Mouse (Mus musculus) heart, embryonic 15.5 days (tissue): ENCODE data around the gene Syn3. TPM values are rescaled to one million over a fixed set of nuclear protein-coding genes. Genes with fewer than 3 reads are reported as not detected.

Experiments
- ATAC-seq: fragments of 200-750 bp; cut with Nextera tagmentation; replicated peaks from 2 replicates; pipeline ENCODE4 v1.8.0; 2017; ENCODE audit warnings: low read depth, moderate TSS enrichment; ENCODE audit not compliant: insufficient number of reproducible peaks, insufficient read depth, low FRiP score
- H3K27ac ChIP-seq: fragments of 300-500 bp; sonication (generic); 2 replicates; pipeline ENCODE4 v1.5.1; 2015; ENCODE audit warnings: mild to moderate bottlenecking, inconsistent platforms
- H3K27me3 ChIP-seq: fragments of 300-500 bp; sonication (generic); 2 replicates; pipeline ENCODE4 v1.6.1; 2015; ENCODE audit warnings: inconsistent platforms
- H3K36me3 ChIP-seq: fragments of 300-500 bp; sonication (generic); 2 replicates; pipeline ENCODE4 v1.6.1; 2015; ENCODE audit warnings: mild to moderate bottlenecking, inconsistent platforms
- H3K4me1 ChIP-seq: fragments of 300-500 bp; sonication (generic); replicated peaks from 2 replicates; pipeline ENCODE4 v1.6.1; 2015; ENCODE audit warnings: inconsistent platforms
- H3K4me2 ChIP-seq: fragments of 300-500 bp; sonication (generic); 2 replicates; pipeline ENCODE4 v1.6.1; 2015; ENCODE audit warnings: inconsistent platforms, mild to moderate bottlenecking, moderate library complexity
- H3K4me3 ChIP-seq: fragments of 300-500 bp; sonication (generic); 2 replicates; pipeline ENCODE4 v1.5.1; 2015; ENCODE audit warnings: mild to moderate bottlenecking, inconsistent platforms
- H3K9ac ChIP-seq: fragments of 300-500 bp; sonication (generic); 2 replicates; pipeline ENCODE4 v1.6.1; 2015; ENCODE audit warnings: mild to moderate bottlenecking, inconsistent platforms
- H3K9me3 ChIP-seq: fragments of 300-500 bp; sonication (generic); replicated peaks from 2 replicates; pipeline ENCODE4 v1.6.1; 2016; ENCODE audit warnings: inconsistent platforms
- whole genome bisulfite sequencing: fragments of 180-500 bp; shearing (Covaris S2); methylation state at CpG from one replicate; pipeline ENCODE4 v1.1.7; 2015; ENCODE audit warnings: mixed read lengths; 5-methylcytosine and 5-hydroxymethylcytosine counted together
- polyA plus RNA-seq: library from polyadenylated mRNA; unstranded; fragments of >200 nt; fragmentation: Nextera tagmentation; extraction: Ambion mirVana; gene quantifications from 2 replicates; pipeline ENCODE4 v1.2.1, GENCODE M21; 2015

Gene Syn3
- polyA plus RNA-seq, 1 experiment from 2014 or later: 0.82 TPM

- Histone ChIP-seq H3K4me1 (no peaks in the 10 kb centered on the region), H3K4me2 (no peak overlapping the region), H3K9me3 (no peaks in the 10 kb centered on the region), H3K9ac (no peak overlapping the region), H3K27me3 (no peaks in the 10 kb centered on the region), H3K36me3 (no peaks in the 10 kb centered on the region), H3K27ac (no peak overlapping the region), H3K4me3 (no peak overlapping the region)
- WGBS: 19% methylated on average over 5 of the region's 5 CpGs
- ATAC-seq: peak; percentile 48
These were observed 35.0 kb downstream of the Syn3 start for GRCm38 (mm10) chr10:86463538-86464199.

GRCm38 (mm10) chr10:86459643-86460042 is 39.1 kb downstream of the Syn3 start:
- no peaks in the 10 kb centered on the region for H3K36me3 ChIP-seq
- H3K4me2 ChIP-seq: no peak overlapping the region
- H3K4me3 ChIP-seq: no peak overlapping the region
- H3K9ac ChIP-seq: no peak overlapping the region
- H3K4me1 ChIP-seq: no peaks in the 10 kb centered on the region; the same call in 1 of the 2 replicates
- 70% methylated on average over 1 of the region's 1 CpGs for WGBS
- no peak overlapping the region for H3K27ac ChIP-seq
- no peaks in the 10 kb centered on the region for H3K27me3 ChIP-seq
- no peak for ATAC-seq
- H3K9me3 ChIP-seq: no peaks in the 10 kb centered on the region

GRCm38 (mm10) chr10:86457665-86458209 is 41.0 kb downstream of the Syn3 start:
- Histone ChIP-seq H3K36me3 (no peaks in the 10 kb centered on the region), H3K4me2 (no peak overlapping the region), H3K4me1 (no peaks in the 10 kb centered on the region; the same call in 1 of the 2 replicates), H3K4me3 (no peak overlapping the region), H3K9me3 (no peaks in the 10 kb centered on the region), H3K27ac (no peak overlapping the region), H3K27me3 (0 out of 2 replicates have a peak, but pooled peaks cover 5% of the 10 kb centered on the region), H3K9ac (no peak overlapping the region)
- ATAC-seq: no peak

DNA sequence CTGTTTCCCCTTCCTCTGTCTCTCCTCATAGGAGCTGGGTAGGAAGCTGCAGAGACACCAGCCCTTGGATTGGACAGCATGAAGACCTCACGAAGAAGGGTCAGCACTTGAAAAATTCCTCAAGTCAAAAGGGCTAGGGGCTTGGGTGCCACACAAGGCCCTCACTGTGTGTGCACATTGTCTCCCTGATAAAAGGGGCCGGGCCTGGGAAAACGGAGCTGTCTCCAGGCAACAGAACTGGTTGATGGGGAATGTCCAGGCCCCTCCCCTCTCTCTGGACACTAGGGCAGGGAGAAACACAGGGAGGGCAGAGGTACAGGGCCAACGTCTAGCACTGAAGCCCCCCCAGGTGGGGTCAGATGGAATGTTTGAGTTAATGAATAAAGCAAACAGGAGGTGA is 41.5 kb downstream of the Syn3 start:
- no peak overlapping the region for H3K9ac ChIP-seq
- ATAC-seq: no peak
- H3K4me3 ChIP-seq: no peak overlapping the region
- 0 out of 2 replicates have a peak, but pooled peaks cover 5% of the 10 kb centered on the region for H3K27me3 ChIP-seq
- H3K27ac ChIP-seq: no peak overlapping the region
- H3K9me3 ChIP-seq: no peaks in the 10 kb centered on the region
- no peaks in the 10 kb centered on the region for H3K36me3 ChIP-seq
- 21% methylated on average over 4 of the region's 4 CpGs for WGBS
- no peaks in the 10 kb centered on the region; the same call in 1 of the 2 replicates for H3K4me1 ChIP-seq
- H3K4me2 ChIP-seq: no peak overlapping the region

DNA sequence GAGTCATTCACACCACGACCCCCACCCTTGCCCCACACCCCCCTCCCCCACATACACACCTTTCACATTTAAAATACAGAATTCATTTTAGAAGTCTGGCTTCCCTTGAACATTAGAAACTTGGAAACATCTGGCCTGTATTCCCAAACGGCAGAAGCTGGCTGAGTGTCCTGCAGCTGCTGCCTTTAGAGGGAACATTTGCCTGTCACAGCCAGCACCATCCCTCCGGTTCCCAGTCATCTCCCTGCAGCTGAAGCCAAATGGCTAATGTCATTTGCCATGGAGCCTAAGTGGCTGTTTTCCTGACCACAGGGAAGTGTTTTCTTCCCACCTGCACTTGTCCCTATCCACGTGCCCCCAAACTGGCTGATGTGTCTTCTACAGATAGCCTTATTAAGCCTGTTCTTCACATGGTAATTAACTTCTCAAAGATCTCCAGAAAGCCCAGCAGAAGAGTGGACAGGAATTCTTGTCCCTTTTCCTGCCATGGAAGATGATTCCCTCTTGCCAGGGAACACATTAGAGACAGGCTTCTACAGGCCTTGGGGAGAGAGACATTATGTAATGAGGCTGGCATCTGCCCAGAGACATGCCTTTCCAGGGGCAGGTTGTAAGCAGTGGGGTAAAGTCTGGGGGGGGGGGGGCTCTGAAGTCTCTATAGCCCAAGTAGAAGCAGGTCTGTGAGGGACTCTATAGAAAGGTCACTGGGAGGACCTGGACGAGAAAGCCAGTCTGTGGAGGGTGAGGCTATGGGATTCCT is 43.2 kb downstream of the Syn3 start:
- Histone ChIP-seq H3K9me3 (no peaks in the 10 kb centered on the region), H3K9ac (no peak overlapping the region), H3K36me3 (no peaks in the 10 kb centered on the region), H3K4me2 (no peak overlapping the region), H3K27me3 (0 out of 2 replicates have a peak, but pooled peaks cover 5% of the 10 kb centered on the region), H3K4me3 (no peak overlapping the region), H3K4me1 (no peaks in the 10 kb centered on the region; the same call in 1 of the 2 replicates), H3K27ac (no peak overlapping the region)
- no peak for ATAC-seq
- 44% methylated on average over 5 of the region's 5 CpGs for WGBS

DNA sequence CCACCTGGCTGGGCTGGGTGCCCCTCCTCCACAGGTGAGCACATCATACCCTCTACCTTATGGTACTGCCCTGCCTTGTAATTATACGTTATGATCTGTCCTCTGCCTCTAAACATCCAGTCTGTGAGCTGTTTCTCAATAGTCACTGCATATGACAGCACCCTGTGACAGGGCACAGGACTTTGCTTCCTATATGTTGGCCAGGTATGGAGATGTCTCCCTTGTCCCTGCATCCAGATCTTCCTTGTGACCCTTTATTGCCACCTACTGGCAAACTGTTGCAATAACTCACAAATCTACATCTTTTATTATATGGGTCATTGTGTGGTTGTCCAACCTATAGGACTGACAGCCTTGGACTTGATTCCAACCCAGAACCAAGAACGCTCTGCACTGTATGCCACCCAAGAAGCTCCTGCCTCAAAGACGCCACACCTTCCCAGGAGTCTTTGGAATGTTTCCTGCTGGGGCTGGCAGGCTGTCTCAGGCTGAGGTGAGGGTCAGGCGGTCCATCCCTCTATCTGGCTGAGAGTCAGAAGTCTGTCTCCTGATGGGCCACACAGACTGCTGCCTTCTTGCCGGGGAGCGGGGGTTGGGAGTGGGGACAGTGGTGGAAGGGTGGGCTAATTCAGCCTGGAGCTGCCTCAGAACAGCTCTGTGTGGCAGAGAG is 46.2 kb downstream of the Syn3 start:
- H3K36me3 ChIP-seq: no peaks in the 10 kb centered on the region
- no peaks in the 10 kb centered on the region for H3K9me3 ChIP-seq
- peak; percentile 42 for ATAC-seq
- H3K4me1 ChIP-seq: no peaks in the 10 kb centered on the region; the same call in 1 of the 2 replicates
- WGBS: 27% methylated on average over 6 of the region's 6 CpGs
- 0 out of 2 replicates have a peak, but pooled peaks cover 5% of the 10 kb centered on the region for H3K27me3 ChIP-seq
- H3K4me2 ChIP-seq: no peak overlapping the region
- no peak overlapping the region for H3K9ac ChIP-seq
- H3K27ac ChIP-seq: no peak overlapping the region
- no peak overlapping the region for H3K4me3 ChIP-seq

DNA sequence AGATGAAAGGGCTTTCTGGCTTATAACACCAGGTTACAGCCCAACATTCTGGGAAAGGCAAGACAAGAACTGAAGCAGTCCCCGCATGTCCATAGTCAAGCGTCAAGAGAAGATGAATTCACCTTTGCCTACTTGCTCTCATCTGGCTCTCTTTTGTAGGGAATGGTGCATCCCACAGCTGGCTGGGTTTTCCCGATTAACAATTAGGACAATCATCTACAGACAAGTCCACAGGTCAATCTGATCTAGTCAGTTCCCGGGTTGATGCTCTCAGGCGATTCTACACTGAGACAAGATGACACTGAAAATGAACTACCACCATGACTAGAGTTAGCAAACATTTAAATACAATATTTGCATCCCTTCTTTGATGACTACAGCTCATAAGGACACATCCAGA is 47.4 kb downstream of the Syn3 start:
- Histone ChIP-seq H3K27ac (no peak overlapping the region), H3K4me1 (no peaks in the 10 kb centered on the region), H3K9ac (no peak overlapping the region), H3K36me3 (no peaks in the 10 kb centered on the region), H3K9me3 (no peaks in the 10 kb centered on the region), H3K4me3 (no peak overlapping the region), H3K4me2 (no peak overlapping the region), H3K27me3 (0 out of 2 replicates have a peak, but pooled peaks cover 5% of the 10 kb centered on the region)
- 90% methylated on average over 5 of the region's 5 CpGs for WGBS
- ATAC-seq: no peak

DNA sequence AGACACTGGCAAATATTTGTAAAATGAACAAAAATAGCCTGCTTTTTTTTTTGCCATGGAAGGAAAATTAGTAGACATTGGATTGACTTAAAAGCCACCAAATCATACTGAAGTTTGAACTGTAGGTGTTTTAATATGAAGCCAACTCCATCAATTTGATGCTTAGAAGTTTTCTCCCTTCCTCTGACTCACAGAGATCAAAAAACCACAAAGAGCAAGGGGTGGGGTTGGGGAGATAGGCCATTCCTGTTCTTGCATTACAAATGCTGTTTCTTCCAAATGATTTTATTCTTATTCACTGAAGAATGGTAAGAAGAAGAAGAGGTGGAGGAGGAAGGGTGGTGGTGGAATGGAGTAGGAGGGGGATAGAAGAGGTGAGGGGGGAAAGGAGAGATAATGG is 52.0 kb downstream of the Syn3 start:
- Histone ChIP-seq H3K4me1 (no peaks in the 10 kb centered on the region), H3K4me2 (no peak overlapping the region), H3K27me3 (no peaks in the 10 kb centered on the region), H3K9ac (no peak overlapping the region), H3K9me3 (no peaks in the 10 kb centered on the region), H3K4me3 (no peak overlapping the region), H3K36me3 (no peaks in the 10 kb centered on the region), H3K27ac (no peak overlapping the region)
- ATAC-seq: no peak

GRCm38 (mm10) chr10:86445207-86445606 is 53.5 kb downstream of the Syn3 start:
- Histone ChIP-seq H3K4me3 (no peak overlapping the region), H3K27ac (no peak overlapping the region), H3K27me3 (no peaks in the 10 kb centered on the region), H3K9ac (no peak overlapping the region), H3K36me3 (no peaks in the 10 kb centered on the region), H3K4me1 (no peaks in the 10 kb centered on the region), H3K9me3 (no peaks in the 10 kb centered on the region), H3K4me2 (no peak overlapping the region)
- ATAC-seq: no peak
- WGBS: 70% methylated on average over 2 of the region's 2 CpGs

GRCm38 (mm10) chr10:86444665-86445064 is 54.0 kb downstream of the Syn3 start:
- no peaks in the 10 kb centered on the region for H3K36me3 ChIP-seq
- 66% methylated on average over 3 of the region's 3 CpGs for WGBS
- no peaks in the 10 kb centered on the region for H3K9me3 ChIP-seq
- H3K27ac ChIP-seq: no peak overlapping the region
- no peaks in the 10 kb centered on the region for H3K27me3 ChIP-seq
- no peak overlapping the region for H3K4me3 ChIP-seq
- no peak for ATAC-seq
- H3K9ac ChIP-seq: no peak overlapping the region
- no peaks in the 10 kb centered on the region for H3K4me1 ChIP-seq
- no peak overlapping the region for H3K4me2 ChIP-seq

GRCm38 (mm10) chr10:86441765-86442164 is 56.9 kb downstream of the Syn3 start:
- no peaks in the 10 kb centered on the region for H3K4me1 ChIP-seq
- H3K9me3 ChIP-seq: no peaks in the 10 kb centered on the region
- no peak overlapping the region for H3K4me3 ChIP-seq
- no peak overlapping the region for H3K9ac ChIP-seq
- H3K4me2 ChIP-seq: no peak overlapping the region
- 75% methylated on average over 3 of the region's 3 CpGs for WGBS
- H3K27me3 ChIP-seq: no peaks in the 10 kb centered on the region
- H3K36me3 ChIP-seq: no peaks in the 10 kb centered on the region
- no peak overlapping the region for H3K27ac ChIP-seq
- ATAC-seq: no peak
